Mouse (Mus musculus) myocyte (in vitro differentiated cells): ENCODE results near the gene Sppl2c. TPM values are rescaled to one million over a fixed set of nuclear protein-coding genes. Genes with fewer than 3 reads are reported as not detected.
A peak's percentile ranks its signal among the peaks of the same experiment; 100 is the strongest.

Experiments used
- H3K27me3 ChIP-seq: one replicate; pipeline ENCODE4 v1.6.1; 2011; ENCODE audit not compliant: control insufficient read depth, insufficient read depth, insufficient read length
- H3K36me3 ChIP-seq: one replicate; pipeline ENCODE4 v1.6.1; 2011; ENCODE audit not compliant: control insufficient read depth, insufficient read depth
- H3K4me2 ChIP-seq: one replicate; pipeline ENCODE4 v1.6.1; 2011; ENCODE audit warnings: low read depth, control low read depth
- H3K4me3 ChIP-seq: one replicate; pipeline ENCODE4 v1.5.1; 2011; ENCODE audit warnings: mild to moderate bottlenecking, control low read depth, moderate library complexity
- H3K79me2 ChIP-seq: one replicate; pipeline ENCODE4 v1.6.1; 2011; ENCODE audit not compliant: control insufficient read depth, insufficient read depth
- H3ac ChIP-seq: one replicate; pipeline ENCODE4 v1.6.1; 2011; ENCODE audit not compliant: control insufficient read depth, insufficient read length
- CEBPB ChIP-seq: IDR thresholded peaks from 2 replicates; pipeline ENCODE4 v1.6.1; 2011; ENCODE audit warnings: mild to moderate bottlenecking, moderate library complexity; ENCODE audit not compliant: poor library complexity, insufficient read depth, severe bottlenecking
- E2F4 ChIP-seq: IDR thresholded peaks from one replicate; pipeline ENCODE4 v1.6.1; 2011; ENCODE audit warnings: mild to moderate bottlenecking, control low read depth, moderate library complexity; ENCODE audit not compliant: insufficient read depth
- MAX ChIP-seq: IDR thresholded peaks from one replicate; pipeline ENCODE4 v1.6.1; 2011; ENCODE audit warnings: low read depth, mild to moderate bottlenecking, control low read depth
- MYOD1 ChIP-seq, 3 experiments: IDR thresholded peaks; one replicate each; pipeline ENCODE4 v1.6.1; 2011; ENCODE audit warnings: control low read depth in 2 of 3, low read depth in 2 of 3, mild to moderate bottlenecking in 2 of 3, moderate library complexity in 1 of 3; ENCODE audit not compliant: insufficient read length in 2 of 3, control insufficient read depth in 1 of 3
- MYOG ChIP-seq, 3 experiments: IDR thresholded peaks; one replicate each; pipeline ENCODE4 v1.6.1; 2011; ENCODE audit warnings: control low read depth in 2 of 3, low read depth in 2 of 3, mild to moderate bottlenecking in 2 of 3; ENCODE audit not compliant: insufficient read length in 2 of 3, control insufficient read depth in 1 of 3, insufficient read depth in 1 of 3
- POLR2A ChIP-seq: IDR thresholded peaks from one replicate; pipeline ENCODE4 v1.6.1; 2011; ENCODE audit warnings: low read depth, mild to moderate bottlenecking, control low read depth, moderate library complexity; ENCODE audit not compliant: insufficient read length
- POLR2AphosphoS2 ChIP-seq: IDR thresholded peaks from one replicate; pipeline ENCODE4 v1.6.1; 2011; ENCODE audit warnings: low read depth, control low read depth; ENCODE audit not compliant: insufficient read length
- REST ChIP-seq: IDR thresholded peaks from one replicate; pipeline ENCODE4 v1.6.1; 2011; ENCODE audit warnings: mild to moderate bottlenecking, control low read depth, moderate library complexity; ENCODE audit not compliant: insufficient read depth, insufficient read length
- SRF ChIP-seq: IDR thresholded peaks from one replicate; pipeline ENCODE4 v1.6.1; 2011; ENCODE audit warnings: low read depth; ENCODE audit not compliant: control insufficient read depth, insufficient read length
- TCF12 ChIP-seq: IDR thresholded peaks from one replicate; pipeline ENCODE4 v1.6.1; 2011; ENCODE audit warnings: mild to moderate bottlenecking, control low read depth; ENCODE audit not compliant: poor library complexity, insufficient read depth, severe bottlenecking
- TCF3 ChIP-seq: IDR thresholded peaks from one replicate; pipeline ENCODE4 v1.6.1; 2011; ENCODE audit warnings: low read depth, control low read depth; ENCODE audit not compliant: insufficient read length
- USF1 ChIP-seq: IDR thresholded peaks from one replicate; pipeline ENCODE4 v1.6.1; 2011; ENCODE audit warnings: low read depth, mild to moderate bottlenecking, control low read depth, moderate library complexity
- polyA plus RNA-seq: library from polyadenylated mRNA; unstranded; fragments of >200 nt; fragmentation: generic; extraction: Trizol; gene quantifications from one replicate; pipeline ENCODE4 v1.2.1, GENCODE M21; 2012; ENCODE audit warnings: missing spikeins

Sppl2c gene
- polyA plus RNA-seq, 1 experiment = not detected

DNA sequence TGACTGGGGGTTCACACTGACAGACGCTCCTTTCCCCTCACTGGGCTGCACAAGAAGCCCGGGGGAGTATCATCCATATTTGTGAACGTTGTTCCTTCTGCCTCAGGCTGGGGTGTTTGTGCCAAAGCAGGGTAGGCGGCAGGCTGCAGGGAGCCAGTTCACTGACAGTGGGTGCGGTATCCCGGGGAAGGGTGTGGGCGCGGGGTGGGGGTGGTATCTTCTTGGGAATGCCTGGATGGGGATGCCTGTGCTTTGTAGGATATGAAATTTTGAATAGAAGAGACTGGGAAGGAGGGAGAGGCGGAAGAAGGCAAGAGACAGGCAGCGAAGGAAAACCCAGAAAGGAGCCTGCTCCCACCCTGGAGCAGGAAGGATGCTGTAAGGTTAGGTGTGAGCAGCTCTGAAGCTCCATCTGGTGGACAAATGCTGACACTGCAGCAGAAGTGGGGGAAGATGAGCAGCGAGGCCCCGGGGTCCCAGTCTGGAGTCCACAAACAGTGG lies 14.8 kb upstream of the Sppl2c start:
- H3K4me2 ChIP-seq = no peak overlapping the region
- TF ChIP-seq CEBPB (no peak), SRF (no peak), TCF12 (no peak), USF1 (no peak), MYOD1 (IDR thresholded peaks at IDR 0.05; ENCODE audit: control insufficient read depth in 1 of 3, insufficient read length in 2 of 3, low read depth in 2 of 3) (no peak), E2F4 (no peak), MYOG (IDR thresholded peaks at IDR 0.05; ENCODE audit: control insufficient read depth in 1 of 3, insufficient read depth in 1 of 3, insufficient read length in 2 of 3, low read depth in 2 of 3) (no peak), REST (no peak), TCF3 (no peak)
- H3ac ChIP-seq = no peak overlapping the region
- no peak overlapping the region for H3K4me3 ChIP-seq
- no peaks in the 10 kb centered on the region for H3K79me2 ChIP-seq
- H3K36me3 ChIP-seq = no peaks in the 10 kb centered on the region
- peaks cover 54% of the 10 kb centered on the region for H3K27me3 ChIP-seq

DNA sequence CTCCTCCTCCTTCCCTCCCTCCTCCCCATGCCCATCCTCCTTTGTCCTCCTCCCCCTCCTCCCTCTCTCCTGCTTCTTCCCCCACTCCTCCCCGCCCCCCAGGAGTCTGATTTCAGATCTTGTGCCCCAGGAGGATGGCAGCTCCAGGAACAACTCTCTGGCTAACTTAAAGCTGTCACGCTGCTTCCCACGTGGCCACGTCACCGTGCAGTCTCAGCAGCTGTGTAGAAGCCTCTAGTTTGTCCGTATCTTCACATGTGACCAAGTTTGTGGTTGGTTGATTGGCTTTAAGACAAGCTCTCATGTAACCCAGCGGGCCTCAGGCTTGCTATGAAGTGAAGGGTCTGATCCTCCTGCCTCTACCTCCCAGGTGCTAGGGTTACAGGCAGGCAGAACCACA lies 7.2 kb upstream of the Sppl2c start:
- H3ac ChIP-seq = no peak overlapping the region
- H3K4me3 ChIP-seq = no peak overlapping the region
- H3K27me3 ChIP-seq = peaks cover 28% of the 10 kb centered on the region
- TF ChIP-seq USF1 = peak; percentile 53
- TF ChIP-seq TCF3 = no peak
- peak in 1 of 3 experiments; percentile 19 for TF ChIP-seq MYOD1 (IDR thresholded peaks at IDR 0.05; ENCODE audit: control insufficient read depth in 1 of 3, insufficient read length in 2 of 3, low read depth in 2 of 3)
- no peak overlapping the region for H3K4me2 ChIP-seq
- H3K36me3 ChIP-seq = no peaks in the 10 kb centered on the region
- H3K79me2 ChIP-seq = no peaks in the 10 kb centered on the region

DNA sequence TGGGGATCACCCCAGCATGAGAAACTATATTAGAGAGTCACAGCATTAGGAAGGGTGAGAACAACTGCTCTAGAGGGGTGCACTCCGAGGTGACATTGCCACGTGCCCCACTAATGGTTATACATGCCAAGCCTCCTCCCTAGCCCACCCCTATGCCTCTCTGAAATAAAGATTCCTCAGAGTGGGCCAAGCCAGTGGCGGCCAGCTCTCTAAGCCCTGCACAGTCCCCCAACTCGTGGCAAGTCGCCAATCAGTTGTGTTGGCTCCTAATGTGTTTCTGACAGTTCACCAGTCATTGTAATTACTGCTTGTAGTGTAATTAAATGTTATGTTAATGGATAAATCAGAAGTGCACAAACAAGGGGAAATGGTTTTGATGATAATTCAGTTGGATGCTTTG lies 6.3 kb upstream of the Sppl2c start:
- Histone ChIP-seq H3ac (no peak overlapping the region), H3K4me2 (no peak overlapping the region), H3K79me2 (no peaks in the 10 kb centered on the region), H3K36me3 (no peaks in the 10 kb centered on the region), H3K27me3 (peaks cover 19% of the 10 kb centered on the region), H3K4me3 (no peak overlapping the region)
- TF ChIP-seq POLR2AphosphoS2 (no peak), SRF (no peak), MYOG (IDR thresholded peaks at IDR 0.05; ENCODE audit: control insufficient read depth in 1 of 3, insufficient read depth in 1 of 3, insufficient read length in 2 of 3, low read depth in 2 of 3) (no peak), E2F4 (no peak), MYOD1 (IDR thresholded peaks at IDR 0.05; ENCODE audit: control insufficient read depth in 1 of 3, insufficient read length in 2 of 3, low read depth in 2 of 3) (no peak), POLR2A (no peak), CEBPB (no peak), REST (no peak), TCF12 (no peak), TCF3 (no peak), MAX (no peak), USF1 (no peak)

DNA sequence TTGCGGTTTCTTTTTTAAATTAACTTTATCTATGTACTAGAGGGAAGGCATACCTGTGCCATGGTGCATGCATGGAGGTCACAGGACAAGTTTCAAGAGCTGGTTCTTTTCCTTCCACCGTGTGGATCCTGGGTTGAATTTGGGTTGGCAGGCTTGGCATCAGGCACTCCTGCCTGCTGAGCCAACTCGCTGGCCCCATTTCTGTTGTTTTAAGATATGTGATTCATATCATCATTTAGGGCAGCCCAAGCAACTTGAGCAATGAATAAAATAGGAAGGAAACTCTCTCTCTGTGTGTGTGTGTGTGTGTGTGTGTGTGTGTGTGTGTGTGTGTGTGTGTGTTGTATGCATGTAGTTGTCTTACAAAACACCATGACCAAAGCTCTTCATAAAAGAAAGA lies 4.0 kb upstream of the Sppl2c start:
- H3ac ChIP-seq = no peak overlapping the region
- no peaks in the 10 kb centered on the region for H3K36me3 ChIP-seq
- no peak overlapping the region for H3K4me3 ChIP-seq
- TF ChIP-seq MYOD1 (IDR thresholded peaks at IDR 0.05; ENCODE audit: control insufficient read depth in 1 of 3, insufficient read length in 2 of 3, low read depth in 2 of 3) (no peak), REST (no peak), TCF3 (no peak), MAX (no peak), POLR2A (no peak), USF1 (no peak), MYOG (IDR thresholded peaks at IDR 0.05; ENCODE audit: control insufficient read depth in 1 of 3, insufficient read depth in 1 of 3, insufficient read length in 2 of 3, low read depth in 2 of 3) (no peak), POLR2AphosphoS2 (no peak), SRF (no peak), E2F4 (no peak)
- no peaks in the 10 kb centered on the region for H3K27me3 ChIP-seq
- no peak overlapping the region for H3K4me2 ChIP-seq
- no peaks in the 10 kb centered on the region for H3K79me2 ChIP-seq

DNA sequence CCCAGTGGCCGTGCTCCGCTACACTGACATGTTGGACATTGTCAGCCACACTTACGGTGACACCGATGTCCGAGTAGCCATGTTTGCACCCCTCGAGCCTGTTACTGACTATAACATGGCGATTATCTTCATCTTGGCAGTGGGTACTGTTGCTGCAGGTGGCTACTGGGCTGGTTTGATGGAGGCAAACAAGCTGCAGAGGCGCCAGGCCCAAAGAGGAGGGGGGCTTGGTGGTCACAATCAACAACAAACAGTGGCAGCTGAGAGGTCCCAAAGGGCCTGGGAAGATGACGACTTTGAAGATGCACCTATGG lies 667 bp downstream of the Sppl2c start:
- Histone ChIP-seq H3K27me3 (no peaks in the 10 kb centered on the region), H3K4me3 (no peak overlapping the region), H3K36me3 (no peaks in the 10 kb centered on the region), H3K4me2 (no peak overlapping the region), H3ac (no peak overlapping the region), H3K79me2 (no peaks in the 10 kb centered on the region)
- no peak for TF ChIP-seq TCF3
- no peak for TF ChIP-seq MAX
- TF ChIP-seq POLR2A = no peak
